Mouse (Mus musculus): ENCODE measurements around the gene Surf4.

The Surf4 gene

GRCm38 (mm10) chr2:26902467-26903220 is 31.1 kb downstream of the Surf4 start, which contains the start of gene Surf6:
Gene Surf6 (minus strand): TSS chr2:26902879.
- WGBS, result under 1% methylated on average over 41 of the region's 41 CpGs

DNA sequence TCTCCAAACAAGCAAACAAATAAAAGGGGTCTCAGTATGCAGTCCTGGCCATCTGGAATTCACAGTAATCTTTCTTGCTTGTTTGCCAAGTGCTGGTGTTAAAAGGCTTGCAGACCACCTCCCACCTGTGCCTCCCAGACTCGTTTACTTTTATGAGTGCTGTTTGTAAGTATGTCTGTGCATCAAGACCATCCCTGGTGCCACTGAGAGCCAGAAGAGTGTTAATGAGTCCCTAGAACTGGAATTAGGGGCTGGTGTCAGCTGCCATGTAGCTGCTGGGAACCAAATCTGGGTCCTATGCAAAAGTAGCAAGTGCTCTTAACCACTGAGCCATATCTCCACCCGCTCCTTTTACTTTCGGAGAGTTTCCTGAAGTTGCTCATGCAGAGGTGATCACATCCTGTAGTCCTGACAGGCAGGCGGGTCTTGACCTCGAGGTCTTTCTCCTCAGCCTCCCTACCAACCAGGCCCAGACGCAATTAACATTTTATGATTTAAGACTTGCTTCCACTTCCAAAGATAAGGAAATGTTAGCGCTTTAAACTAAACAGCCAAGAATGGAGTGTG is 31.8 kb downstream of the Surf4 start:
- WGBS, result 8% methylated on average over 7 of the region's 7 CpGs

DNA sequence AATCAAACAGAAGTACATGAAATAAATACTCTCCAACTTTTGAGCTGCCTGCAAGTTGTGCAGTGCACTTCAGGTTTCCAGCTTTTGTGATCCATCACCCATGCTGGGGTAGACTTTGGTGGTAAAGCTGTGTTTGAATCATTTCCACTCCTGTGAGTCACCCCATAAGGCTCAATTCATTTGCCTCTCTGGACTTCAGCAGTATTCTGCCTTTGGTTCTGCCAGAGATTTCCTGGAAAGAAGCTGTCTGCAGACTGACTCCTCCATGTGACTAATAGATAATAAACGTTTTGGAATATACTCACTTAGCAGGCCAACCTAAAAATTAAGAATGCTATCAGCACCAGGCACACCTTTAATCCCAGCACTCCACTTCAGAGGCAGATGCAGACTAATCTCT is 33.0 kb downstream of the Surf4 start:
- 64% methylated on average over 1 of the region's 1 CpGs for WGBS

DNA sequence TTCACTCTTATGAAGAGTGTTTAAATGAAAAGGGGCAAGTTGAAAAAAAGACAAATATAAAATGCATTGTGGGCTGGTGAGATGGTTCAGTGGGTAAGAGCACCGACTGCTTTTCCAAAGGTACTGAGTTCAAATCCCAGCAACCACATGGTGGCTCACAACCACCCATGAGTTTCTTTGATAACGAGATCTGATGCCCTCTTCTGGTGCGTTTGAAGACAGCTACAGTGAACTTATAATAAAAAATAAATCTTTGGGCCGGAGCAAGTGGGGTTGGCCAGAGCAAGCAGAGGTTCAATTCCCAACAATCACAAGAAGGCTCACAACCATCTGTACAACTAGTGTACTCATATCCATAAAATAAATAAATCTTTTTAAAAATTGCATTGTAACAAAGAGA is 37.8 kb downstream of the Surf4 start:
- WGBS, result 86% methylated on average over 4 of the region's 4 CpGs

DNA sequence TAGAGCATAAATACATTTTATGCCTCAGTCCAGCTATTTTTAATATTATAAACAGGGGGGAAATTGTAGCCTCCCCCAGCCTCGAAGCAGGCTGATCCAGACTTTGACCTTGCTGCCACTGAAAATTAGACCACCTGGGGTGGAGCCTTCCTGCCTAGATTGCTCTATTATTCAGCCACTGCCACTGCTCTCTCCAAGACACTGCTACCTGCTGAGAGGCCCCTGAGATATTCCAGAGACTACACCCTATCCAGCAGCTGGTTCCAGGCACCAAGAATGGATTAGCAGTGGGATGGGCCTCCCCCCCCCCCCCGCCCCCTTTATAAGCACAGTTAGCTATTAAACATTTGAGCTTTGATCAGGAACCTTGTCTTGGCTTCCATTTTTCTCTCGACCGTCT is 47.6 kb downstream of the Surf4 start:
- 60% methylated on average over 4 of the region's 4 CpGs for WGBS

GRCm38 (mm10) chr2:26885541-26885940 is 48.2 kb downstream of the Surf4 start:
- 90% methylated on average over 2 of the region's 2 CpGs for WGBS

DNA sequence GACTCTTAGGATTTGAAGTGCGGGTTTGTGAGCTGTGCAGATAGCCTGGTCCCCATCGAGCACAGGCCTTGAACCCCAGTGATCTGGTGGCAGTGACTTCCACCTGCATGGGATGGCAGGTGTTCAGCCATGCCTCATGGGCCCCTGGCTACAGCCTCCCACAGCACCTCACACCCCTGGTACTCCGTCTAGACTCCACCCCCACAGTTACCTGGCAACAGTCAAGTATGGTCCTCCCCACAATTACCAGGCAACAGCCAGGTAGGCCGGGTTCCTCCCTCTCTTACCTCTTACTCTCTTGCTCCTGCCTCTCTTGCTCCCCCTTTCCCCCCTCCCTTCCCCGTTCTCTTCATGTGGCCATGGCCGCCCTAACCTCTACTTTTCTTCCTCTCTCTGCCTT is 63.1 kb downstream of the Surf4 start:
- 64% methylated on average over 6 of the region's 6 CpGs for WGBS

Data from cerebral cortex, adult 2 months (tissue).